Mouse (Mus musculus) liver, adult 2 months (tissue): ENCODE results near the gene Rergl.

Experiments
- CTCF ChIP-seq: fragments of 200-500 bp; IDR thresholded peaks from 2 replicates; pipeline ENCODE4 v1.5.1; 2011; ENCODE audit warnings: low read depth, low read length, control low read depth
- POLR2A ChIP-seq: fragments of 200-500 bp; IDR thresholded peaks from 2 replicates; pipeline ENCODE4 v1.6.1; 2011; ENCODE audit warnings: low read length, control low read depth; ENCODE audit not compliant: insufficient read depth; ENCODE audit errors: extremely low read depth

DNA sequence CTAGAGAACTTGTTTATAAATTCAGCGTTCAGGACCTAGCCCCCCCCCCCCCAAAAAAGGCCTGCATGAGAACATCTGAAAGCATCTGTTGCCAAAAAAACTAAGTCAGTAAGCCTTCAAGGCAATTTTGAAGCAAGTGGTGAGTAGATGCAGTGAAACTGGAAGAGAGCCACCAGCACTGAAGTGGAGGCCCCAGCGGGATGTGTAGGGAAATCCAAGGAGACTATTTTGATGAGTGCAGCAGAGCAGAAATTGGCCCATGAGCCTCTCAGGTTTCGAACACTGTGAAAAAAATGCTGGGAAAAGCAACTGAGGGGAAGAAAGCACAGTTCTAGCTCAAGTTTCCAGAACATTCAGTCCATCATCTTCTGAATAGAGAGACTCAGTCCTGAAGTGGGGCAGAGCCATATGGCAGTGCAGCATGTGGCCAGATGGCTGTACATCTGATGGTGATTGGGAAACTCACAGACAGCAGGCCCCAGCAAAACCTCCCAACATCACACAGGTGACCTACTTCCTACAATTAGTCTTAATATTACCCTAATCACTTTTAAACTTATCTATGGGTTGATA lies 13.2 kb upstream of the Rergl start:
- no peak for TF ChIP-seq CTCF
- TF ChIP-seq POLR2A, result no peak
